Mouse (Mus musculus) ES-E14 (cell line): ENCODE data around the gene Gpx3.

Experiments
- CHD2 ChIP-seq: IDR thresholded peaks from 2 replicates; pipeline ENCODE4 v1.6.1; 2014; ENCODE audit warnings: mild to moderate bottlenecking, low read depth, low read length, inconsistent platforms
- ZC3H11A ChIP-seq: IDR thresholded peaks from 2 replicates; pipeline ENCODE4 v1.6.1; 2012; ENCODE audit warnings: low read depth, mild to moderate bottlenecking, inconsistent platforms, low read length, borderline replicate concordance
- ZNF384 ChIP-seq: IDR thresholded peaks from 2 replicates; pipeline ENCODE4 v1.6.1; 2012; ENCODE audit warnings: low read depth, low read length, inconsistent platforms

- TF ChIP-seq ZC3H11A (peak; percentile 35; the same call in 1 of the 2 replicates), CHD2 (no peak), ZNF384 (no peak)
Observed at GRCm38 (mm10) chr11:54859322-54860165, 42.7 kb upstream of the Gpx3 start.
